Mouse (Mus musculus) NIH3T3 (cell line): Measurements from ENCODE around the gene Faim2.

Experiments used
- DNase-seq: peaks from one replicate; pipeline ENCODE4 v3.0.0-alpha.2; 2012; ENCODE audit warnings: low read depth

The Faim2 gene

DNA sequence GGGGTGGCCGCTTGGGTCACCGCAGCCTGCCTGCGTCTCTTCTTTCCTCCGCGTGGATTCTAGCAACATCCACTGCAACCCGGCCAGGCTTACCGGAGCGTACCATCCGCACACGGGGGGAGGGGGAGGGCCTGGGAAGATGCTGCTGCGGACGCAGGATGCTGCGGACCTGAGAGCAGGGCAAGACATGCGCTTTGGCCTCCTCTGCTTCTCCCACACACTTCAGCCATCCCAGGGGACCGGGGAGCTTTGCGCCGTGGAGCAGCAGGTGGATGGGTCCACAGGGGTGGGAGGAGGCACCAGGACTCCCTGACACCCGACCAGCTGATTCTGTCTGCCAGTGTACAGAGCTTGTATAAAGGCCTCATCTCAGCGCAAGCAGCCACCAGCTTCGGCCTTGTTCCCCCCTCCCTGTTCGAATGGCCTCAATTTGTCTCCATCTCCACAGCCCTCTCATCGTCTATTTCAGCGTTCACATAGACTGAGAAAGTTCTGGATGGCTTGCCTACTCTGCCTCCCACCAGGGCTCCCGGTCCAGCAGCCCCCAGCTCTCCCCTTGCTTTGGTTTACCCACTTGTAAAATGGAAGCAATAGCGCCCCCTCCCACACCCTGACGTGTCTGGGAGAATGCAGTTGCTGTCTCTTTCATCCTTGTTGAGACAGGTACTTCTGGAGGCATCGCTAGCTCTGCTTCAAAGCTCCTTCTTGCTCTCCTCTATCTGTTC is at the start of gene Faim2:
Gene Faim2 (minus strand): TSS at position 537 of the 725 bp plus-strand sequence.
- no peak for DNase-seq

DNA sequence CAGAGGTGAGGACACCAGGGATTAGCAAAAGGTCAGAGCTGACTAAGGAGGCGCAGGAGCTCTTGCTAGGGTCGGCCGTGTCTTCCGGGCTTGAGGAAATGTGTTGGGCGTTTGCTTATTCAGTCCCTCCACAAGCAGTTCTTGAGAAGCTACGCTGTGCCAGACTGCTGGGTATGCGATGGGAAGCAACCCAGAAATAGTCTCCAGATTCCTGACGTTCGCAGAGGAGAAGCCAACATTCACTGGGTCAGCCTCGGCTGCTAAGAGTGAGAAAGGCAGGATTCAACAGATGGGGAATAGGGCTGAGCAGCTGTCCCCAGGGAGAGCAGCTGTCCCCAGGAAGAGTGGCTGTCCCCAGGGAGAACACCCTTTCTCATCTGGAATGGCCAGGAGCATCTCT is 41.2 kb upstream of the Faim2 start:
- DNase-seq: no peak

DNA sequence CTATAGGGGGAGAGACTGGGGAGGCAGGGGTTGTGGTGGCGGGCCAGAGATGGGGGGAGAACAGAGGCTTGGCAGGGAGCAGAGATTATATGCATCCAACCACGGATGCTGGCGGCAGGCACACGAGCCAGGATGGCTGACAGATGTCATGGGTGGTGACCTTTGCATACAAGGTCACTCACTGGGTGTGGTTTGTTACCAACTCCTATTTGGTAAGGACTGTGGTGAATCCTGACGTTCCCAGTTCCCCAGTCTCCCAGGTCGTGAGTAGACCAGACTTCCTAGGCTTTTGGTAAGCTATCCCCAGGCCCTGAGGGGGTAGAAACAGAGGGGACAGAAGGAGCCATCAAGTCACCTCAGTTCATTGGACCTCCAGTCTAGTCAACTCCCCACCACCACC is 40.7 kb upstream of the Faim2 start:
- DNase-seq: no peak

DNA sequence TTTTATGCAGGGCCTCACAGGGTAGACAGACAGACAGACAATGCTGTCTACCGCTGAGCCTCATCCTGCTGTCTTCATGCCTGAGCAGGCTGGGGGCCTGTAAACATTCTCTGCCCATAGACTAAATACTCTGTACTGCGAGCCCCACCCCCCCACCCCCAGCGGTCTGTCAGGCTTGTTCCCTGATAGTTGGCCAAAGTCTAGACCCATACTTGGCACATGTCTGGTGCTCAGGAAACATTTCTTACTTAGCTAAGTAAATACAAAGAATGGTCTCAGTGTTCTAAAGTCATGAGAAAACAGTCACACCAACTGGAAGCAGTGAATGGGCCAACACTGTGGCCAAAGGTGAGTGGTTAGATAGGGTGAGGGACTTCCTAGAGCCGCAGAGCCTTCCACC is 39.4 kb upstream of the Faim2 start:
- peak; percentile 58 for DNase-seq

DNA sequence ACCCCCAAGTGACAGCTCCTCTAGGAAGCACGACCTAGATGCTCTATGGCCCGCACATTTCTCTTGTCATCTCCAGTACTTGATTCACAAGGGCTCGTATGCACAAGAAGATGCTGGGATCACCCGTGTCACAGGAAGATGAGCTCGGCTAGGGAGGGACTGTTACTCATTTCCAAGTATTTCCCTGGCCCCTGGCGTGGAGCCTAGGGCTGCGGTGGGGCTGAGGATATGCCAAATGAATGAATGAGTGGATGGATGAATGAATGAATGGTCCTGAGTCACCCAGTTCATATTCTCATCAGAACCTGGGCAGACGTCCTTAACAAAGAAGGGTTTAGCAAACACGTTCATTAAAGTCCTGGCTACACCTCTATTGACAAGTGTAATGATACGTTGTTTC is 32.3 kb upstream of the Faim2 start:
- DNase-seq: peak; percentile 70

DNA sequence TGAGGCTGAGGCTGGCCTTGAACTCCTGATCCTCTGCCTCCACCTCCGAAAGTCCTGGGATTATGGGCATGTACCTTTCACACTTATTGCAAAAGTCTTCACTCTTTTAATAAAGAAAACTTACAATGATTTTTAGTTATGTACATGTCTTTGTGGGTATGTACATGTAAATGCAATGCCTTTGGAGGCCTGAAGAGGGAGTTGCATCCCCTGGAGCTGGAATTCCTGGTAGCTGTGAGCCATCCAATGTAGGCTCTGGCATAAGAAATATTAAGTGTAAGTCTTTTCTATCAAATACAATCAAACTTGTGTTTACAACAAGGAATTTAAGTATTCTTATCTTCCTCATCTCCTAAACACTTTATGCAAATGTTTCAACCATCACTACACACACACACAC is 31.0 kb upstream of the Faim2 start:
- no peak for DNase-seq

DNA sequence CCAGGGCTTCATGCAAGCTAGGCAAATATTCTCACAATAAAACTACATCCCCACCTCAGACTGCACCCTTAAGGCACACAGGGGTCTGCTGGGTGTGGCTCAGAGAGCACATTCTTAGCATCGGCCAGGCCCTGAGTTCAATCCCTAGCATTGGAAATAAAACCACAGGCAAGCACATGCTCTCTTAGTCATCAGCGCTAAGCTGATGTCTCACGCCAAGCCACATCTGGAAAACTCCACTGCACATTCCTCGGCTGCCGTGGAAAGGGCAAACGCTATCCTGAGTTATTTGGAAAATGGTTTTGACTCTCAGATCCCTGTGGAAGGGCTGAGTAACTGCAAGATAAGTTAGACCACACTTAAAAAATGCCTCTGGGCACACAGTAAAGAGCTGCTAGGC is 25.8 kb upstream of the Faim2 start:
- DNase-seq: peak; percentile 96

DNA sequence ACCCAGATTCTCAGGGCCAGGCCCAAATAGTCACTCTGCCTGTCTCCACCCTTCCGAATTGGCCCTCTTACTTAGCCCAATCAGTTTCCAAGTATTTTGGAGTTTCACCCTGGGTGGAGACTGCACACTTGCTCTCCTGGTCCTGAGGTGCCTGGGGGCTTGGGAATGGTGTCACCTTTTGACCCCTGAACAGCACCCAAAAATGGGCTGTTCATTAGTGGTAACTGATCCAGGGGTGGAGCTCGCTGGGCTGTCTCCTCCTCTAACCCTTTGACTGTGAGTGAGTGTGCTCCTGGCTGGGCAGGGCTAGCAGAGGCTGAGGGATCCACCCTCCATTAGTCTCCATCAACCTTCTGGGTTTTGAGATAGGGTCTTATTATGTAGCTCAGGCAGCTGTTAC is 21.9 kb upstream of the Faim2 start:
- peak; percentile 56 for DNase-seq

DNA sequence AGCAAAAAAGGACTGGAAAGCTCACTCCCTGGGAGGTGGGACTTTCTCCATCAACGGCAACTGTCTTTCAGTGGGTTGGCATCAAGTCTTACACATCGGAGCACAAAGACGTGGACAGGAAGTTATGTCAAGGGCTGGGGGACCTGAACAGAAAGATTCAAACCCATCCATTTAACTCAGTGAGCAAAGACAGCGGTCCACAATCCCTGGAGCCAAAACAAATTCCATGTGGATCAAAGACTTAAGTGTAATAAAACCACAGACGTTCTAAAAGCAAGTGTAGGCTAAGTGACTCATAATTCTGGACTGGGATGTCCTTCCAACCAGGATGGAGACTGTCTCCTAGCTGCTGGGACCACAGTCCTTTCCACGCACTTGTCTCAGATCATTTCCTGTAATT is 19.8 kb upstream of the Faim2 start:
- peak; percentile 70 for DNase-seq

DNA sequence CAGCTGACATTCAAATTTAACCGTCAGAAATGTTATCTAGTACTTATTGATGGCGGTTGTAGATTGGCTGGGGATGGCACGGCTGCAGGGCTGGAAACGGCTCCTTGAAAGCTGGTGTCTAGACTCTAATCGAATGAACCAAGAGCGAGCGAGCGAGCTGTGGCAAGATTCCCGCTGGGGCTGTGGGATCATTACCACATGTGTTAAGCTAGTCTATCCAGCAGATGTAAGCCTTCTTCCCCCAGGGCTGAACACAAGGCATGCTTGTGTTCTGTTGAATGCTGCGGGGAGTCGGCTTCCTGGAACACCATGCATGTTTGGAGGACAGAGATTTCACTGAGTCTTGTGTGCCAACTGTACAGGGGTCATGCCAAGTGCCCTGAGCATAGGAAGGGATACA is 18.6 kb upstream of the Faim2 start:
- DNase-seq: peak; percentile 82

DNA sequence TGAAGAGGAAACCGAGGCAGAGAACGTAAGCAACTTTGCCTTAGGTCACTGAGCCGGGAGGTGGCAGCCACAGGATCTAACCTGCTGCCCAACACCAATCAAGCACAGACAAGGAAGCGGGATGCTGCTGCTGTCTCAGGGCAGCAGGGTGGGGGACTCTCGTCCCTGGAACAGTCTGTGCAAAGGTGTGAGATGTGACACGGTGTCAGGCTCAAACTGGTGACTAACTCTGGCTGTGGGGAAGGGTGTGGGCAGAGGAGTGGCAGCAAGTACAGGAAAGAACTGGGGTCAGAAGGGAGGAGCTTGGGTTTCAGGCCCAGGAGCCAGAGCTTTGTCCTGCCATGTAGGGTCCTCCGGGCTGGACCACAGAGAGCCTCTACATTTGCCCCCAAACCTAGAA is 16.1 kb upstream of the Faim2 start:
- DNase-seq: no peak

DNA sequence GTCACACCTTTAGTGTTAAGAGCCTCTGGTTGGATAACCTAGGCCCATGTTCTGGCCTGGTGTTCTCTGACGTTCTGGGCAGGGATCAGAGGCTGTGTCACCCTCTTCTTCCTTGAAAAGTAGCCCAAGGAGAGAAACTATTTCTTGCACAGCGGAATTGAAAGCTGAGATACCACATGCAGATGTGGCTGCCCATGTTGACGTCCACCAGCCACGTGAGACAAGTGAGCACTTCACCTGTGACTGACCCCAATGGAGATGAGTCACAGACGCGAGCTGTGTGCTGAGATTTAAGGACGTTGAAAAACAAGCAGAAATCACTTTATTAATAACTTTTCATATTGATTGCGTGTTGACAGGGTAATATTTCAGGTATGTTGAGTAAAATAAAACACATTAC is 11.9 kb upstream of the Faim2 start:
- peak; percentile 86 for DNase-seq

DNA sequence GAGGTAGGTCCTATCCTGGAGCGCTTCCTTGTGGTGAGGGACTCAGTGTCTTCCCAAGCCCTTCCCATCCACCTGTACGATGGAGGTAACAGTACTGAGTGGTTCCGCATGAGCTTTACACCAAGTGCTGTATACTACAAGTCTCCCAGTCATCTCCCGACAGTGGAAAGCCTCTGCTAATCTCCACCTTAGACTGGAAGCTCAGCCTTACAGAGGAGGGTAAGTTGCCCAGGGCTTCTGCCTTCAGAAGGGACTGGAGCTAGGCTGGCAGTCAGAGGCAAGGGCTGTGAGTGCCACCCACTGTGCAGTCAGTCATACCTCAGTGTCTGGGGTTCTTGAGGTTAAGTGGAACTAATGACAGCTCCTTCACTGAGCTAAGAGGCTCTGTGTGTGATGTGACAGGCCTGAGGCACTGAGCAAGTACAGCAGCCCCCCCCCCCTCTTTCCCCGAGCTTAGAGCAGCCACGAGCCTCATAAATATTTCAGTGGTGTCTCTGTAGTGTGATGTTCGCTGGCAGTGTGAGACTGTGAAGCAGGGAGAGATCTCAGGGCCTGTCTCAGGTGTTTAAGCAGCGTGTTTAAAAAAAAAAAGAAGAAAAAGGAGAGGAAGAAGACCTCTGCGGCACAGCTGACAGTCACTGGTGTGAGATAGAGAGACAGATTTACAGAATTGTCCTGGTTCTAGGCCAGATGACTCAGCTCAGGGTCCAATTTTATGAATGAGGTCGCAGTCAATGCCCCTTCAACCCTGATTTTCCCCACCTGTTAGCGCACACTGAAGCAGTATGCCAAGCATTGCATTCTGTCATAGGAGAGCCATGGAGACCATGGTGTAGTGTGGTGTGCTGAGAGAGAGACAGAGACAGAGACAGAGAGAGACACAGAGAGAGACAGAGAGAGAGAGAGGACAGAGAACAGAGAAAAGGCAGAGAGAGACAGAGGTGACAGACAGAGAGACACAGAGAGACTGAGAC is 9.2 kb upstream of the Faim2 start:
- no peak for DNase-seq

DNA sequence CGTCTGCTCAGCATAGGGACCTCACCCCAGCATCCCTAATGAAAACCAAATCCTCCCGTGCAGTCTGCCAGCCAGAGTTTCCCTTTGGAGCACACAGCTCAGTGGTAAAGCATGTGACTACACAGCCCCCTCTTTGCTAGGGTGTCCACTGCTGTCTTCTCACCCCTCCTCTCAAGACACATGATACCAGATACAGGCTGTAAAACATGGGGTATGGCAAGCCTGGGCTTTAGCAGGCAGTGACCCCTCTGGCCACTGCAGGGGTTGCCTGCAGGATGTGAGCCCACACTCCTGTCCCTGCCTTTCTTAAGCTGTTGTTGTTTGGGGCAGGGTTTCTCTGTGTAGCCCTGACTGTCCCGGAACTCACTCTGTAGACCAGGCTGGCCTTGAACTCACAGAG is 4.1 kb upstream of the Faim2 start:
- peak; percentile 84 for DNase-seq

DNA sequence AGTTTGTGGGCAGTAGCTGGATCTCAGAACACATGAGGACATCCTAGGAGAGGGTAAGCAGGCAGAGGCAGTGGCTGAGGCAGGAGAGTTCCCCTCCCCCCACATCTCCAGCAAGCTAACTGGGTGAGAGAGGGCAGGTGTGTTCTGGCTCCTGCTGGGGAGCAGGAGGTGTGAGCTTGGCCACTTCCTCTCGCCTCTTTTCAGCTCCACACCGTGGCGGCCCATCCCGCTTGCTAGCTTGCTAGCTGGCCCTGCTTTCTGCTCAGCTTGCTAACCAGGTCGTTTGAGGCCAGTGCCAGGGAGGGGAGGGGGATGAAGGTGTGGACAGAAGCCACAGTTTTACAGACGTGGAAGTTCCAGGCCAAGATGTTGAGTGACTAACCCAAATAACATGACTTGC is 3.2 kb upstream of the Faim2 start:
- peak; percentile 65 for DNase-seq

DNA sequence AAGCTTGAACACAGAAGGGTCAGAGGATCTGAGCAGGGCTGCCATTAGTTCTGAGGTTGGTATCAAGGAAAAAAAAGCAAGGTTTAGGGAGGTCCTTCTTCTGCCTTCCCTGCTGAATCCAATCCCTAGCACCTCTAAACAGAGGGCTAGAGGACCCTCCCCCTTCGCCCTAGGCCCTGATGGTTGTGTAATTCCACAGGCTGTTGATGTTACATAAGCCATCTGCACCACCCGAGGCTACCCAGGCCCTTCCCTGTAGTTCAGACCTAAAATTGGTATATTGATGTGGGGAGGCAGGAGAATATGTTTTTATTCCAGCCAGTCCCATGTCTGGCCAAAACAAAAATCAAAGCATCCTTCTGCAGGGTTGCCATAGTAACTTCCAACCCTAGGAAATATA is 1.3 kb downstream of the Faim2 start:
- peak; percentile 69 for DNase-seq

DNA sequence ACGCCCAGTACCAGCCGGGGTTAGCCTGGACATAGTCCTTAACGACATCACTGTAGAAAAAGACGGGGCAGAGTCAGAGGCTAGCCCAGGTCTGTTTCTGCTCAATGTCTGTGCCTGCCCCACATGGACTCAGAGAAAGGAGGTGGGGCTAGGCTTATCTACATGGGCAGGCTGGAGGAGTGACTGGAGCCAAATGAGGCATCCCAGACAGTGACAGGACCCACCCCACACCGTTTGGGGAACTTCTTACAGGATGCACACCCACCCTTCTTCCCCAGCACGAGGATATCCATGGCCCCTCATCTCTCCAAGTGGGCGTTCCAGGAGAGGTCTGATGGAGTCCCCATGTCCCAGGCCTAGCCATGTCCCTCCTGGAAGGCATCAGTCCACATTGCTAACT is 7.7 kb downstream of the Faim2 start:
- DNase-seq: no peak

DNA sequence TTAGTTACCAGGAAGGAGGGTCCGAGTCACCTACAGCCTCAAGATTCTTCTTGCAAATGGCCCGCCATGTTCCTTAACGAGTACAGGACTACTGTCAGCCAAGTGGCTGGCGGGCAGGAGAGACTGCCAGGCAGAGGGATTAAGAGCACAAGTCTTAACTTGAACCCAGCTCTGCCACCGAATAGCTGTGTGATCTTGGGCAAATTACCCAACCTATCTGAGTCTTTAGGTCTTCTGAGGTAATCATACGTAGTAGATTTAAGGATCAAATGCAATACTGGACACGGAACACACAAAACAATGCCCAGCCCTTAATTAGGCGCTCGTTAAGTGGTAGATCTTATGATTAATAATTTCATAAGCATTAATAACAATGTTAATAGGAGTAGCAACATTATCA is 8.3 kb downstream of the Faim2 start:
- no peak for DNase-seq

DNA sequence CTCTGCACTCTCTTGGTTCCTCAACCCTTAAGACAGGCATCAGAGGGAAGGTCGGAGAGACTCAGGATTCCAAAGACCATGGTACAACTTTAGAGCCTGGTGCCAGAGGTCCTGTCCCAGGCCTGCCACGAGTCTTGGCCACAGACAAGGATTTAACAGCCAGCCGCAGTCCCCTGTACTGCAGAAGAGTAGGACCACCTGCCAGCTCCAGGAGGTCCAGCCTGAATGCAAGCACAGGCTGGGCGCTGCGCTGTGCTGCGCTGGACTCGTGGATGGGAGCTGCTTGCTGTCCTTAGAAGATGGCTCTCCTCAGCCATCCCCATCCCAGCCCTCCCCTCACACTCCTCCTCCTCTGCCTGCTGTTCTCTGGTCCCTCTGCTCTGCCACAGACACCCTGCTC is 10.2 kb downstream of the Faim2 start:
- no peak for DNase-seq

DNA sequence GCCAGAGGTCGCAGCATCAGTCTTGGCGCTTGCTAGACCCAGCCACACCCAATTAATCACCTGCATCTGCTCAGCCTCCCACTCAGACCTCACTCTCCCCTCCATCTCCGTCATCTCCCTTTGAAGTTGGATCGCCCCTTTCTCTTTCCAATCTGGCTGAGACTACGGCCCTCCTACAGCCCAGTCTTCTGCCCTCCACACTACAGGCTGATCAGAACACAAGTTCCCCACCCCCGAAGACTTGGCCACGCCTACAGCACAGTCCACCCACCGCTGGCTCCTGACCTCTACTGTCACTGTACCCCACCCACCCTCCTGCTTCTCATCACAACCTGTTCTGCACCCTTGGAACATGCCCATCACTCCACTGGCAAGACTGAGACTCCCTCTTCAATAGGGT is 11.2 kb downstream of the Faim2 start:
- no peak for DNase-seq

DNA sequence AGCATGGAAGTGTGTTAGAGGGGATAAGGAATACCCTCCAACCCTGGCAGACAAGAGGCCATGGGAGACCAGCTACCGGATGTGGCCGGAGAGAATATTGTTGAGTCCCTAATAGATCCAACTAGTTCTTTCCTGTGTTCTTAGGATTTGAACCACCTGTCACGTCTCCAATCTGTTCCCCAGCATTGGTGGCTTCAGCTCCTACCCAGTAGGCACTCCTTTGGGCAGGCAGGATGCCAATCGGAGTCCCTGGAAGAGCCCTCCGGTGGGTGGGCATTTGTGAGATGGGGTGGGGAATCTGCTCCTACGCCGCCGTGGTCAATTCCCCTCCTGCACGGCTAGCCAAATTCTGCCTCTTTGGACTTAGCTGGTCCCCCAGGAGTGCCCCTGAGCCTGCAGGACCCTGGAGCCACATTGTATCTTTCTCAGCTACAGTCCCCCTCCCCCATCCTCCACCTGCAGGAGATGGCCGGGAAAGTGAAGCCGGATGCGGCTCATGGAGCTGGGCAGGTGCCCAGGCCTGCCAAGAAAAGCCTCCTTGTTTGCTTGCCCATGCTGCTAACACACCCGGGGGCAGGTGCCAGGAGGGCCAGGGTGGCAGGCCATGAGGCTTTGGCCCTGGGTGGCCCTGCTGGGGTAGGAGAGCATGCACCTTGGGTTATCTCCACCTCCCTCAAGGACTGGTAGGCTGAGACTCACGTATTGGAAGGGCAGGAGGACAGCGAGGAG is 16.0 kb downstream of the Faim2 start:
- no peak for DNase-seq

DNA sequence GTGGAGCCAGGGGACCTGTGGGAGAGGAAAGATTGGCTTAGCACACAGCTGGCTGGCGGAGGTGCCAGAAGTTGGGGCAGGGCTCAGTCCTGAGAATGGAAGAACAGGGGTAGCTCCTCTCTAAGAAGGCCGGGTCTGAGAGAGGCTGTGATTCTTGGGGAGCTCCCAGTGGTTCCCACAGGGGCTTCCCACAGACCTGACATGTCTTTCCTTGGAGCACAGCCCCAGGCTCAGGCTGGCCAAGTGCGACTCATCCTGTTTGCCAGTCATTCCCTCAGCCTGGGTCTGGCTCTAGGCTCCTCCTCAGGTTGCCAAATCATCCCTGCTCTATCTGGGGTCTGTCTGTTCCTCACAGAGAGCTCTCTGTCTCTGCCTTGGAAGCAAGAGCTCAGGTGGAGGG is 17.3 kb downstream of the Faim2 start:
- DNase-seq: peak; percentile 87

DNA sequence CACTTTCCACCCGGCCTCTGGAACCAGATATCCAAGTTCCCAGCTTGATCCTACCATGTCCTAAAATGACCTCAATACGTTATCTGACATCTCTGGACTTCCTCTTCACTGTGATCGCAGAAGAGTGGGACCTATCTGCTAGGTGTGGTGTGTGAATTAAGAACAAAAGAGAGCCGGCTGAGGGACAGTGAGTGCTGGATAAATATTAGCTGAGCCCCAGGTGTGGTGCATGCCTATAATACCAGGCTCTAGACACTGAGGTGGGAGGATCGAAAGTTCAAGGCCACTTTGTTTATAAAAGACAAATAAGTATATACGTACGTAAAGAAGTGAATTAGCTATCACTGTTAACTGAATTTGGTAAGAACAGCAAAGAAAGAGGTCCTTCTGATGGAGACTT is 18.1 kb downstream of the Faim2 start:
- no peak for DNase-seq
